In the genomic region with DNA sequence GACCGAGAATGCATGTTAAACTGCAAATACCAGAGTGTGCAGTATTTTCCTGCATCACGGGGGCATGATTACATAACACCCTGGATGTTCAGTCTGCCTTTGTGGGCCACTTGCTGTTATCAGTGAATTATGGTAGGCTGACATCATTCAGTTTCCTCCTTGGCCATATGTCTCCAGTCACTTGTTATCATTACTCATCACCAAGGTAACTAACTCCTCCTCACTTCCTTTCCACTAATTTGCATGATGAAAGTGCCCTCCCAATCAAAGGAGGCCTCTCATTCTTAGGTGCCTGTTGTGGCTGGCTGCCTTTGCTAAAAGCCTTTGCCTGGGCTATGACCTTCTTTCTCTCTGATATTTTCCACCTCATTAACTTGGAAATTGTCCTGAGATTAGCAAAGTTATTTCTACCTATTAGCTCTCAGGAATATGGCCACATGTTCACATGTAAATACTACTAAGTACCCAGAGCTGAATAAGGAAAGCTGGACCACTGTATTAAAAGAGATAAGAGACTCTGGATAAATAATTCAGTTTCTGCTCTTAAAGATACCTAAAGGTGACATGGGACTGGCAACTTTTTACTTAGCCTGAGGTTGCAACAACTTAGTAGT, we compare ENCODE assay signal across 10 mouse cellular contexts.
A peak's percentile ranks its signal among the peaks of the same experiment; 100 is the strongest.
DNase-seq lines count a peak whose midpoint lies in the region; ATAC-seq lines count a peak whose summit lies in the region.
"Had no signal": no experiment of that assay in that cellular context is flagged by ENCODE, and none has a peak within 500 bp of the region (broad histone marks: within the 10 kb centered on the region; RNA-seq: fewer than 3 reads in every experiment).

No protein-coding gene starts in this region.

- whole genome bisulfite sequencing in intestine, embryonic 14.5 days: 31% methylated on average over 2 of the region's 2 CpGs
- 25% methylated on average over 2 of the region's 2 CpGs for WGBS in neural tube, embryonic 13.5 days

- H3K4me1 ChIP-seq in intestine, embryonic 14.5 days (replicated peaks; ENCODE audit: control insufficient read depth, insufficient read depth, low read length): no peaks in the 10 kb centered on the region
- H3K4me1 ChIP-seq in neural tube, embryonic 13.5 days (replicated peaks): peaks cover 7% of the 10 kb centered on the region; the same call in 1 of the 2 replicates
- H3K4me1 ChIP-seq: heart, embryonic 15.5 days had no signal

- no peak for DNase-seq in cerebellum, postnatal 4 days (ENCODE audit: low spot score in 2 of 2)
- peak; percentile 37 for DNase-seq in layer of hippocampus, adult 11-12 months (ENCODE audit: low spot score)
- no peak for DNase-seq in layer of hippocampus, postnatal 10 days (ENCODE audit: low spot score in 2 of 2)
- no peak for DNase-seq in intestine, embryonic 14.5 days (ENCODE audit: low spot score)
- no peak for DNase-seq in spleen, adult 12 weeks (ENCODE audit: low spot score)
- no peak for DNase-seq in adrenal gland, postnatal 4 days (ENCODE audit: low spot score in 2 of 2)

- H3K4me3 ChIP-seq in intestine, embryonic 14.5 days (ENCODE audit: low read depth, low read length): no peak overlapping the region
- H3K4me3 ChIP-seq in neural tube, embryonic 13.5 days: no peak overlapping the region
- H3K4me3 ChIP-seq: heart, embryonic 15.5 days; left cerebral cortex, adult 2 months had no signal

- no peak overlapping the region for H3K9ac ChIP-seq in intestine, embryonic 14.5 days (ENCODE audit: low read length)
- no peak overlapping the region for H3K9ac ChIP-seq in neural tube, embryonic 13.5 days
- H3K9ac ChIP-seq: heart, embryonic 15.5 days had no signal

- H3K4me2 ChIP-seq in intestine, embryonic 14.5 days (ENCODE audit: low read length): no peak overlapping the region
- H3K4me2 ChIP-seq in neural tube, embryonic 13.5 days: no peak overlapping the region
- H3K4me2 ChIP-seq: heart, embryonic 15.5 days had no signal

- H3K36me3 ChIP-seq in intestine, embryonic 14.5 days (ENCODE audit: control insufficient read depth, insufficient read depth, low read length): no peaks in the 10 kb centered on the region
- H3K36me3 ChIP-seq in neural tube, embryonic 13.5 days: no peaks in the 10 kb centered on the region
- H3K36me3 ChIP-seq: heart, embryonic 15.5 days had no signal

- ATAC-seq in cerebellum, adult (ENCODE audit: insufficient number of reproducible peaks, low FRiP score, low TSS enrichment): peak; percentile 89
- ATAC-seq in intestine, embryonic 14.5 days (replicated peaks; ENCODE audit: low FRiP score, low TSS enrichment, low read depth): peak; percentile 85
- ATAC-seq in neural tube, embryonic 13.5 days (ENCODE audit: low read depth): peak; percentile 65

- H3K27me3 ChIP-seq in intestine, embryonic 14.5 days (replicated peaks; ENCODE audit: control insufficient read depth, insufficient read depth, low read length): no peaks in the 10 kb centered on the region
- no peaks in the 10 kb centered on the region for H3K27me3 ChIP-seq in neural tube, embryonic 13.5 days
- H3K27me3 ChIP-seq: heart, embryonic 15.5 days had no signal

- H3K9me3 ChIP-seq in intestine, embryonic 14.5 days (ENCODE audit: control insufficient read depth, low read length): no peaks in the 10 kb centered on the region
- no peaks in the 10 kb centered on the region for H3K9me3 ChIP-seq in neural tube, embryonic 13.5 days
- H3K9me3 ChIP-seq: heart, embryonic 15.5 days had no signal

- no peak overlapping the region for H3K27ac ChIP-seq in intestine, embryonic 14.5 days (ENCODE audit: low read depth)
- H3K27ac ChIP-seq in neural tube, embryonic 13.5 days (replicated peaks): no peak overlapping the region
- H3K27ac ChIP-seq: heart, embryonic 15.5 days; left cerebral cortex, adult 2 months had no signal
